Mouse (Mus musculus): ENCODE measurements around the gene Prr18. TPM values are rescaled to one million over a fixed set of nuclear protein-coding genes. Genes with fewer than 3 reads are reported as not detected.
A peak's percentile ranks its signal among the peaks of the same experiment; 100 is the strongest.

Gene Prr18
- polyA plus RNA-seq, 1 experiment from 2014 or later: 1.3 TPM

- Histone ChIP-seq H3K9ac (ENCODE audit: low read length) (no peak overlapping the region), H3K36me3 (ENCODE audit: control insufficient read depth, insufficient read depth, low read length) (no peaks in the 10 kb centered on the region), H3K4me2 (no peak overlapping the region), H3K9me3 (ENCODE audit: control insufficient read depth, low read length) (no peaks in the 10 kb centered on the region), H3K27me3 (ENCODE audit: control insufficient read depth, insufficient read depth, low read length) (no peaks in the 10 kb centered on the region), H3K27ac (ENCODE audit: low read depth, low read length) (no peak overlapping the region), H3K4me3 (ENCODE audit: low read depth, low read length) (no peak overlapping the region), H3K4me1 (ENCODE audit: control insufficient read depth, insufficient read depth, low read length) (no peaks in the 10 kb centered on the region)
- ATAC-seq (ENCODE audit: low FRiP score) (no peak), DNase-seq (ENCODE audit: low spot score, missing footprints) (no peak)
- WGBS: 79% methylated on average over 5 of the region's 5 CpGs
These were observed 6.7 kb upstream of the Prr18 start for GRCm38 (mm10) chr17:8330602-8331001.

- H3K4me3 ChIP-seq (ENCODE audit: low read depth, low read length): no peak overlapping the region; the same call in 1 of the 2 replicates
- peaks cover 6% of the 10 kb centered on the region; the same call in 1 of the 2 replicates for H3K4me1 ChIP-seq (ENCODE audit: control insufficient read depth, insufficient read depth, low read length)
- DNase-seq (ENCODE audit: low spot score, missing footprints) (no peak), ATAC-seq (ENCODE audit: low FRiP score) (no peak)
- H3K4me2 ChIP-seq: peak overlapping the region; percentile 99
- H3K9ac ChIP-seq (ENCODE audit: low read length): no peak overlapping the region; the same call in 1 of the 2 replicates
- H3K36me3 ChIP-seq (ENCODE audit: control insufficient read depth, insufficient read depth, low read length): no peaks in the 10 kb centered on the region
- 21% methylated on average over 8 of the region's 8 CpGs for WGBS
- no peak overlapping the region for H3K27ac ChIP-seq (ENCODE audit: low read depth, low read length)
- H3K27me3 ChIP-seq (ENCODE audit: control insufficient read depth, insufficient read depth, low read length): peaks cover 37% of the 10 kb centered on the region
- no peaks in the 10 kb centered on the region for H3K9me3 ChIP-seq (ENCODE audit: control insufficient read depth, low read length)
These were observed 2.6 kb downstream of the Prr18 start for GRCm38 (mm10) chr17:8339666-8340374.

- peak overlapping the region; percentile 58 for H3K4me3 ChIP-seq (ENCODE audit: low read depth, low read length)
- no peak overlapping the region for H3K27ac ChIP-seq (ENCODE audit: low read depth, low read length)
- no peaks in the 10 kb centered on the region for H3K36me3 ChIP-seq (ENCODE audit: control insufficient read depth, insufficient read depth, low read length)
- peak; percentile 82 for ATAC-seq (ENCODE audit: low FRiP score)
- peak overlapping the region; percentile 99 for H3K4me2 ChIP-seq
- peak overlapping the region; percentile 71 for H3K9ac ChIP-seq (ENCODE audit: low read length)
- DNase-seq (ENCODE audit: low spot score, missing footprints): peak; percentile 95
- no peaks in the 10 kb centered on the region for H3K9me3 ChIP-seq (ENCODE audit: control insufficient read depth, low read length)
- peaks cover 37% of the 10 kb centered on the region for H3K27me3 ChIP-seq (ENCODE audit: control insufficient read depth, insufficient read depth, low read length)
- under 1% methylated on average over 57 of the region's 92 CpGs for WGBS
- peaks cover 6% of the 10 kb centered on the region; the same call in 1 of the 2 replicates for H3K4me1 ChIP-seq (ENCODE audit: control insufficient read depth, insufficient read depth, low read length)
These were observed 3.4 kb downstream of the Prr18 start for GRCm38 (mm10) chr17:8340407-8341359.

- Histone ChIP-seq H3K27me3 (ENCODE audit: control insufficient read depth, insufficient read depth, low read length) (peaks cover 37% of the 10 kb centered on the region), H3K4me1 (ENCODE audit: control insufficient read depth, insufficient read depth, low read length) (peaks cover 6% of the 10 kb centered on the region; the same call in 1 of the 2 replicates), H3K9ac (ENCODE audit: low read length) (peak overlapping the region; percentile 71), H3K27ac (ENCODE audit: low read depth, low read length) (no peak overlapping the region), H3K4me3 (ENCODE audit: low read depth, low read length) (peak overlapping the region; percentile 58), H3K4me2 (peak overlapping the region; percentile 99), H3K9me3 (ENCODE audit: control insufficient read depth, low read length) (no peaks in the 10 kb centered on the region), H3K36me3 (ENCODE audit: control insufficient read depth, insufficient read depth, low read length) (no peaks in the 10 kb centered on the region)
- peak; percentile 92 for DNase-seq (ENCODE audit: low spot score, missing footprints)
- ATAC-seq (ENCODE audit: low FRiP score): peak; percentile 65
- 7% methylated on average over 45 of the region's 46 CpGs for WGBS
These were observed 4.2 kb downstream of the Prr18 start for GRCm38 (mm10) chr17:8341360-8341963.

- no peak overlapping the region for H3K27ac ChIP-seq (ENCODE audit: low read depth, low read length)
- peaks cover 37% of the 10 kb centered on the region for H3K27me3 ChIP-seq (ENCODE audit: control insufficient read depth, insufficient read depth, low read length)
- no peak overlapping the region for H3K4me2 ChIP-seq
- no peak overlapping the region for H3K9ac ChIP-seq (ENCODE audit: low read length)
- H3K4me3 ChIP-seq (ENCODE audit: low read depth, low read length): no peak overlapping the region
- ATAC-seq (ENCODE audit: low FRiP score) (no peak), DNase-seq (ENCODE audit: low spot score, missing footprints) (no peak)
- H3K36me3 ChIP-seq (ENCODE audit: control insufficient read depth, insufficient read depth, low read length): no peaks in the 10 kb centered on the region
- peaks cover 6% of the 10 kb centered on the region; the same call in 1 of the 2 replicates for H3K4me1 ChIP-seq (ENCODE audit: control insufficient read depth, insufficient read depth, low read length)
- 46% methylated on average over 5 of the region's 5 CpGs for WGBS
- no peaks in the 10 kb centered on the region for H3K9me3 ChIP-seq (ENCODE audit: control insufficient read depth, low read length)
These were observed 5.4 kb downstream of the Prr18 start for GRCm38 (mm10) chr17:8342706-8343105.

- H3K4me1 ChIP-seq (ENCODE audit: control insufficient read depth, insufficient read depth, low read length): peaks cover 6% of the 10 kb centered on the region; the same call in 1 of the 2 replicates
- DNase-seq (ENCODE audit: low spot score, missing footprints) (no peak), ATAC-seq (ENCODE audit: low FRiP score) (no peak)
- H3K9me3 ChIP-seq (ENCODE audit: control insufficient read depth, low read length): no peaks in the 10 kb centered on the region
- peaks cover 37% of the 10 kb centered on the region for H3K27me3 ChIP-seq (ENCODE audit: control insufficient read depth, insufficient read depth, low read length)
- no peak overlapping the region for H3K4me3 ChIP-seq (ENCODE audit: low read depth, low read length)
- no peak overlapping the region for H3K27ac ChIP-seq (ENCODE audit: low read depth, low read length)
- H3K36me3 ChIP-seq (ENCODE audit: control insufficient read depth, insufficient read depth, low read length): no peaks in the 10 kb centered on the region
- H3K4me2 ChIP-seq: no peak overlapping the region
- WGBS: 80% methylated on average over 6 of the region's 6 CpGs
- H3K9ac ChIP-seq (ENCODE audit: low read length): no peak overlapping the region
These were observed 6.2 kb downstream of the Prr18 start for GRCm38 (mm10) chr17:8343416-8343815.

GRCm38 (mm10) chr17:8347765-8348285 is 10.6 kb downstream of the Prr18 start:
- ATAC-seq (ENCODE audit: low FRiP score): no peak
- Histone ChIP-seq H3K4me1 (ENCODE audit: control insufficient read depth, insufficient read depth, low read length) (peaks cover 3% of the 10 kb centered on the region; the same call in 1 of the 2 replicates), H3K4me2 (no peak overlapping the region), H3K9ac (ENCODE audit: low read length) (no peak overlapping the region), H3K4me3 (ENCODE audit: low read depth, low read length) (no peak overlapping the region), H3K36me3 (ENCODE audit: control insufficient read depth, insufficient read depth, low read length) (no peaks in the 10 kb centered on the region), H3K27ac (ENCODE audit: low read depth, low read length) (no peak overlapping the region), H3K27me3 (ENCODE audit: control insufficient read depth, insufficient read depth, low read length) (no peaks in the 10 kb centered on the region), H3K9me3 (ENCODE audit: control insufficient read depth, low read length) (no peaks in the 10 kb centered on the region)
- WGBS: 92% methylated on average over 5 of the region's 5 CpGs
- no peak for DNase-seq (ENCODE audit: low spot score, missing footprints)

- Histone ChIP-seq H3K36me3 (ENCODE audit: control insufficient read depth, insufficient read depth, low read length) (no peaks in the 10 kb centered on the region), H3K27ac (ENCODE audit: low read depth, low read length) (no peak overlapping the region), H3K9ac (ENCODE audit: low read length) (no peak overlapping the region), H3K4me1 (ENCODE audit: control insufficient read depth, insufficient read depth, low read length) (peaks cover 3% of the 10 kb centered on the region; the same call in 1 of the 2 replicates), H3K4me3 (ENCODE audit: low read depth, low read length) (no peak overlapping the region), H3K9me3 (ENCODE audit: control insufficient read depth, low read length) (no peaks in the 10 kb centered on the region), H3K27me3 (ENCODE audit: control insufficient read depth, insufficient read depth, low read length) (no peaks in the 10 kb centered on the region), H3K4me2 (no peak overlapping the region)
- no peak for ATAC-seq (ENCODE audit: low FRiP score)
- DNase-seq (ENCODE audit: low spot score, missing footprints): no peak
- 92% methylated on average over 4 of the region's 4 CpGs for WGBS
These were observed 11.7 kb downstream of the Prr18 start for GRCm38 (mm10) chr17:8348941-8349340.
